Mouse (Mus musculus): ENCODE data around the gene Zfp30.

Gene Zfp30

DNA sequence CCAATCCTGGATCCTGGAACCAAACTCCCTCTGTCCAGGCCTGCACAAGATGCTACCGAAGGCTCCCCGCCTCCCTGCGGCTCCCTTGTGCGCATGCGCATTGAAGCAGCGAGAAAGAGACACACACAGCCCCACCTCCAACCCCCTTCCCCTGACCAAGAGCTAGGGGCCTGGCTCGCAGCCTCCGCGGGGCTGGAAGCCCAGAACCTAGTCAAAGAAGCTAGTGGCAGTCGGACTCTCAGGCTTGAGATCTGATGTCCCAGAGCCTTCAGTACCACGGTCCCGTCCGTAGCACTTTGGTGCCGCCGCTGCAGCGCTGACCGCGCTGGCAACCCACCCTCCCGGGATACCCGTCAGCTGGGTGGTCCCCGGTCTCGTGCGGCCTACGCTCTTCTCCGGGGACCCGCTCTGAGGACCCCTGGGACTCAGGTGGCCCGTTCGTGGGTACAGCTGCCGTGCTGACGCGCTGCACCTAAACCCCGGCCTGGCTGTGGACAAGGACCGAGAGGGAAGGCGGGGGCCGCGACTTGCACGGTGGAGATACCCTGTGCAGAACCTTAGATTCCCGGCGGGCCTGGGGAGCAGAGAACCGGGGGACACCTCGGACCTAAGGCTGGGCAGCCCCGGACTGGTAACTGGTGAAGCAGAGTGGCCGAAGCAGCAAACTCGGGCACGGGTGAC, at the start of gene Zfp30:
Zfp30 (plus strand) TSS at position 128 of the 681 bp plus-strand sequence.
- peak; percentile 81 to 82 for DNase-seq (ENCODE audit: low spot score in 2 of 2)

DNA sequence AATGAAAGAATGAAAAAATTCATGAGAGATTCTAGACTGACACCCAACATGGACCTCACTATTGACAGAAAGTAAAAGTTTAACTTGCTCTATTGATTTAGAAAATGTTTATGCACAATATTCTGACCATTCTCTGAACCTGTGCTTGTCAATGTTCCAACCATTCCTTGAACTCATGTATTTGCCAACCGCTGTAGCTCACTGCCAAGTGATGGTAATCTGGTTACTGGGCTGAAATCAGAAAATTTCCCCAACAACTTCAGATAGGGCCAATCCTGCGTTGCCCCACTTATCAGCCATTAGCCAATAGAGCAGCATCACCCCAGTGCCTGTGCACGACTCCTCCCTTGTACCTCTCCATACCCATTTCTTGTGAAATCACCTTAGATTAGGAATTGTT, 41.5 kb upstream of the Zfp30 start:
- DNase-seq (ENCODE audit: low spot score in 2 of 2), result no peak

DNA sequence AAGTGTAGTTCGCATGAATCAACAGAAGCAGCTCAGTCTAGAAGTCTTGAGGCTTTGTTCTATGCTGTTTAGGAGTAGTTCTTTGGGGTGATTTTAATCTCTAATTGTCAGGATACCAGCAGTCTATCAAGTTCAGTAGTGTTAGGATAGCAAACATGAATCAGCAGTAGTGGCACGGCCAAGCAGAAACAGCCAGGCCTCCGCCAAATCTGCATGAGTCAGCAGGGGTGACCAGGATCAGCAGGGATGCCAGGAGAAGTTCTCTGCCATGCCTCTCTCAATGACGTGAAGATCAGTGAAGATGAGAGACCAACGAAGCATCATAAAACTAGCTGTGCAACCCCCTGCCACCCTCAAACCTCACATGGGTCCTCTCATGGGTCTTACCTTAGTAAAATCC, 23.3 kb upstream of the Zfp30 start:
- DNase-seq (ENCODE audit: low spot score in 2 of 2), result no peak

DNA sequence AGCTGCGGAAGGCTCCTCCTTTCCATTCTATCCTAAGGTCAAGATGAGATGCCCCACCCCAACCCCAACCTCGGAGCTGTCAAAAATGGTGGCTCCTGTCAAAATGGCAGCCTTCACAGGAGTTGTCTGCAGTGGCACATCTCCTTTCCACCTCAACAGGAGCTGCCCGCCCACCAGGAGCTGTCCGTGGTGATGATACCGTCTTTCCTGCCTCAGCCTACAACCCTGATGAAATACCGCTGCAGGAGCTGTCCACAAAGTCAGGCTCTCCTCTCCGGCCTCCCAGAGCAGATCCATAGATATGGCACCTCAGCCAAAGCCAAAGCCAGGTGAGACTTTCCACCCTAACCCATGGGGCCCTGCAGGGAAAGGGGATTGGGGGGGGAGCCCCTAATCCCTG, 19.1 kb upstream of the Zfp30 start:
- no peak for DNase-seq (ENCODE audit: low spot score in 2 of 2)

DNA sequence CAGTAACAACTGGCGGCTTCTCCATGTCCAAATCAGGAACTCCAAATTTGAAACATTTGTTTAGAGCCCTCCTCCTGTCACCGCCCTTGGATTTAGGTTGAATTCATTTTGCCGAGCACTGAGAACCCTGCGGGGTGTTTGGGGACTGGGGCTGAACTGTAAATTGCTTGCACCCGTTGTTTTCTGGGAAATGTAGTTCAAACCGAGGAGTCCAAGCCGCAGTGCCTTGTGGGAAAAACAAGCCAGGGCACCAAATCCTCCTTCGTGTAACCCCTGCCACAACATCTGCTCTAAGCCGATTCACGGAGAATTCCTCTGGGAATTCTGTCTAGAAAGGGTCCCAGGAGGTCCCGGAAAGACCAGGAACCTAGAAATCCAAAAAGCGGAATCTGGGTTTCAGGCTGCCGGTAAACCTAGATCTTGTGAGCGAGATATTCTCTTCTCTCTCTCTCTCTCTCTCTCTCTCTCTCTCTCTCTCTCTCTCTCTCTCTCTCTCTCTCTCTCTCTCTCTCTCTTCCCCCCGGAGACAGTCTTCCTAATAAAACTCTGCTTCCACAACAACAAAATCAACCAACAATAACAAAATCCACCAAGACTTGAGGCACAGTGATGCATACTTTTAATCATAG, 16.6 kb upstream of the Zfp30 start:
- peak; percentile 77 to 83 for DNase-seq (ENCODE audit: low spot score in 2 of 2)

DNA sequence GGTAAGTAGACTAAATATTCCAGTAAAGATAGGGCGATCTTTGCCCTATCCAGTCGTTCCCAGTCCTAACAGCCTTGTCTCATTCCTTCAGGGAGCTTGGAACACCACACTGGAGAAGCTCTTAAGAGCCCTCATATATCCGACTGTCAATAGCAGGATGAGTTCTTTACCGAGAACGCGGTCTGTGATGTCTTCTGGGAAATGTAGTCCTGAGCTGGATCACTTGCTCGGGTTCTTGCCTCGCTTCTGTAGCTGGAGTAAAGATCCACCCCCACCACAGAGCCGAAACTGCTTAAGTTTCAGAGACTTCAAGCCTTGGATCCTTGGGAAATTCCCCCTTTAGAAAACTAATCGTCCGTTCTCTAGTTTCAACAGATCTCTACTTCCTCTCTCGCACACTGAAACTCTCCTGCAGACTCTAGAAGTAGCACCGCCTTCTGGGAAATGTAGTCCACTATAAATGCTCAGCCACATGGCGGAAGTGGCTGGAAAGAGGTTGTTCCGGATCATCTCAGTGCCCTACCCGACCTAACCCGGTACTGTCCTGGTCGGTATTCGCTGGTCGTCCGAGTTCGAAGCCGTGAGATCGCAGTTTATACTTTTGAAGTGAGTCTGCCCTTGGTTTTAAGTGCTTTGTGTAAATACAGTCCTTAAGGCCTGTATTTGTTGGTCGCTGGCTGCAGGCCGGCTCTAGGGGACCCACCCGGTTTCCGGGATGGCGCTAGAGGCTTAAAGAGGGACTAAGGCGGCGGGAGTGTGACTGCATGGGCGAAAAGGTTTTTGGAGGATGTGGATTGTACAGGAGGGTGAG, 15.5 kb upstream of the Zfp30 start, which contains the start of gene Zfp84:
Zfp84 (plus strand) TSS at position 463 of the 811 bp plus-strand sequence.
- DNase-seq (ENCODE audit: low spot score in 2 of 2), result peak; percentile 85 to 93

DNA sequence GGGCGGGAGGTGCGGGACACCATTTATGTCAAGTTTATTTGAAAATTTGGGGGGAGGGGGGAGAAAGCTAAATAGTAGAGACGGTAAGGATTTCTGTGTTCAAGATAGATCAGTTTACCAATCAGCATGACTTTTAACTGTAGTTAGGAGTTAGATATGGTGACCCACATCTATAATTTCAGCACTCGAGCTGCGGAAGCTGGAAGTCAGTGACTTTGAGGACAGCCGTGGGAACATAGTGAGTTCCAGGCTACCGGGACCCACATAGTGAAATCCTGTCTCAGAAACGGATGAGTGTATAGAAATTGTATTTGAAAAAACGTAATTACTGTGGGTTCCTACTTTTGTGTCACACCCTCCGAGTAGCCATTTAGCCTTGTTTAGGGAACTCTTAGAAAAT, 14.8 kb upstream of the Zfp30 start:
- no peak for DNase-seq (ENCODE audit: low spot score in 2 of 2)

DNA sequence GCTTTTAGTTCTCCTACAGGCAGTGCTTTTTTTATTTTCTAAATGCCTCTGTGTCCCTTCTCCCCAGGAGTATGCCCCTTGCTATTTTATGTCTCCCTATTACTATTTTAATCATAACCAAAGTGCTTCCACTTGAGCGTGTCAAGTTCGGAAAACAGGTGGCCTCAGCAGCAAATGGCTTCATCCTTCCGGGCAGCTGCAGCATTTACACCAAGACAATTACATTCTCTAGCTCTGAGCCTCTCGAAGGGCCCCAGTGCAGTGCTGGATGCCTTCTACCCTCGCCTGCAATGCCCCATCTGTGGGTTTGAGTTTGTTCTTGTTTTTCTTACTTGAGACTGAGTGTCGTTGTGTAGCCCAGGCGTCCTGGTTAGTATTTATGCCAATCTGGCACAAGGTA, 10.3 kb upstream of the Zfp30 start:
- no peak for DNase-seq (ENCODE audit: low spot score in 2 of 2)

DNA sequence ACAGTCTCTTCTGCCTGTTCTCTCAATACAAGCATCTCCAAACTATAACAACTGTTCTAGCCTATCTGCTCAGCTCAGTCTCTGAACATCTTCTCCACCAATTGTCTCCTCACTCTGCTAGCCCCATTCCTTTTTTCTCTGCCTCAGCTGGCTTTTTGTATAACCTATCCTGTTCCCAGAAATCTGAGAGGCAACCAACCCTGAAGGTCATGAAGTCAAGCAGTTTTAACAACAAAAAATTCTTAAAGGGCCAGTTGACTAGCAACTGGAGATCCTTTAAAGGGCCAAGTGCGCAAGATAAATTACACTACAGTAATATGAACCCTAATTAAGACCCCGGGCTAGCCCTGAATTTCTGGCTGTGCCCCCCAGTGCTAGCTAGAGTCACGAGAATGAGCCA, 9.4 kb upstream of the Zfp30 start:
- no peak for DNase-seq (ENCODE audit: low spot score in 2 of 2)

DNA sequence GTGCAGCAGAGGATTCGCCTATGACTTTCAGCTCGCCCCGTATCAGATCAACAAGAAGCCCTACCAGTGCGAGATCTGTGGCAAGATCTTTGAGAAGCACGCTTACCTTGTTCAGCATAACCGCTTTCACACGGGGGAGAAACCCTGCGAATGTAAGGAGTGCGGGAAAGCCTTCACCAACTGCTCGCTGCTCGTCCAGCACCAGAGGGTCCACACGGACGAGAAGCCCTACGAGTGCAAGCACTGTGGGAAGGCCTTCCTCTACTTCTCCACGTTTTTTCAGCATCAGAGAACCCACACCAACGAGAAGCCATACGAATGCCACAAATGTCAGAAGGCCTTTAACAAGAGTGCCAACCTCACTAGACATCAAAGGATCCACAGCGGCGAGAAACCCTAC, 7.2 kb upstream of the Zfp30 start:
- DNase-seq (ENCODE audit: low spot score in 2 of 2), result no peak

DNA sequence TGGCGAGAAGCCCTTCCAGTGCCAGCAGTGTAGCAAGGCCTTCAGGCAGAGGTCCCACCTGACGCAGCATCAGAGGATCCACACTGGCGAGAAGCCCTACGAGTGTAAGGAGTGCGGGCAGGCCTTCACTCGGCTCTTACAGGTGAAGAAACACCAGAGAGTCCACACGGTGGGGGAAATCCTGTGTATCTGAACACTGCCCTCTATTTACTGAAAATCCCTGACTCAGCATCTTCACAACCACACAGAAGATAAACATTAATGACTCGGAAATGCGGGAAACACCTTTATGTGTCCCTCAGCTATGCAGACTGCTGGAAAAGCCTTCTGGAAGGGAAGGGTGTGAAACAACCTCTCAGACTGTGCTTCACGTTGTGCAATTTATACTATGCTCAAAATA, 6.4 kb upstream of the Zfp30 start:
- no peak for DNase-seq (ENCODE audit: low spot score in 2 of 2)

DNA sequence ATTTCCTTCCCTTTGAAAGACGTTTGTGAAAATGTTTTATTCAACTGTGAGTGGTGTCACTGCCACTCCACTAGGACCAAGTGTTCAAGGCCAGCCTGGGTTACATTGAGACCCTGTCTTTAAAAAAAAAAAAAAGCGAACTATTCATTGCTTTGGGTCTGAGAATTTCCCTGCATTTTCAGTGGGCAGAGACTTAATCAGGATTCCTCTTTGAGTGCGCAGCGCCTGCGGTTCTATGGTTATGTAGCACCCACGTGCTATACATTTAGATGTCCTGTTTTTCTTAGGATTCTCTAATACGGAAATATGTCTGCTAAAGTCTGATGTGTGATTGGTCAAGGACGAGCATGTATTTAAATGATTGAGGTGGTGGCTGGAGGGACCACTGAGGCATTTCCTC, 1.2 kb downstream of the Zfp30 start:
- DNase-seq (ENCODE audit: low spot score in 2 of 2), result no peak

DNA sequence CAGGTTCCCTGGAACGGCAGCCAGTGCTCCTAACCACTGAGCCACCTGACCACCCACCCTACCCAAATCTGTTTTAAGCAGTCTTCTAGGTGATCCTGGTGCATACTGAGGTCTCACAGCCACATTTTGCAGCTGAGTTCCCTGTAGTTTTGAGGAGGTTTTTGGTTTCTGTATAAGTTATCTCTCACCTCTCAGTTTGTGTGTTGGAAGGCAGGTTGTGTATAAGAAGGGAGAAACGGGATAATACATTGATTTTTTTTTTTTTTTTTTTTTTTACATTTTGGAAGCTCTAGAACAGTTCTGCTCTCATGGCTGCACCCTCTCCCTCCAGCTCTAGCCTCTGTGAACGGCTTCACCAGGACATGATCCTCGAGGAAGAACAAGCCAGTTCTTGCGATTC, 2.1 kb downstream of the Zfp30 start:
- no peak for DNase-seq (ENCODE audit: low spot score in 2 of 2)

DNA sequence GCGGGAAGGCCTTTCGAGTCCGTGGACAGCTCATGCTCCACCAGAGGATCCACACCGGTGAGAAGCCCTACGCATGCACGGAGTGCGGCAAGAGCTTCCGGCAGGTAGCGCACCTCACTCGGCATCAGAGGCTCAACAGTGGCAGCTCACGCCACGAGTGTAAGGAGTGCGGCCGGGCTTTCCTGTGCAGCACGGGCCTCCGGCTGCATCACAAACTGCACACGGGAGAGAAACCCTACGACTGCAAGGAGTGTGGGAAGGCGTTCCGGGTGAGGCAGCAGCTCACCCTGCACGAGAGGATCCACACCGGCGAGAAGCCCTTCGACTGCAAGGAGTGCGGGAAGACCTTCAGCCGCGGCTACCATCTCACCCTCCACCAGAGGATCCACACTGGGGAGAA, 9.1 kb downstream of the Zfp30 start:
- DNase-seq (ENCODE audit: low spot score in 2 of 2), result no peak

DNA sequence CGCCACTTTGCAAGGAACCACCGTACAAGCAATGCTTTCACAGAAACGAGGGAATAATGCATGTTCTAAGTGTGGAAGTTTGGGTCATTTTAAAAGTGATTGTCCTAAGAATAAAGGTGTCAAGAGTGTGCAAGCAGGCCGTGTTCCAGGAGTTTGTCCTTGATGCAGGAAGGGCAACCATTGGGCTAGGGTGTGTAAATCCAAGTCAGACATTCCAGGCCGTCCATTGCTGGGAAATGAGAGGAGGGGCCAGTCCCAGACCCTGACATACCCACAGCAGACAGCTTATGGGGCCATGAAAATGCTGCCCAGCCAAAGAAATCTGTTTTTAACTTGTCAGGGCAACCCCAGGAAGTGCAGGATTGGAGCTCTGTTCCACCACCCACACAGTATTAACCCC, 23.2 kb downstream of the Zfp30 start:
- DNase-seq (ENCODE audit: low spot score in 2 of 2), result no peak

DNA sequence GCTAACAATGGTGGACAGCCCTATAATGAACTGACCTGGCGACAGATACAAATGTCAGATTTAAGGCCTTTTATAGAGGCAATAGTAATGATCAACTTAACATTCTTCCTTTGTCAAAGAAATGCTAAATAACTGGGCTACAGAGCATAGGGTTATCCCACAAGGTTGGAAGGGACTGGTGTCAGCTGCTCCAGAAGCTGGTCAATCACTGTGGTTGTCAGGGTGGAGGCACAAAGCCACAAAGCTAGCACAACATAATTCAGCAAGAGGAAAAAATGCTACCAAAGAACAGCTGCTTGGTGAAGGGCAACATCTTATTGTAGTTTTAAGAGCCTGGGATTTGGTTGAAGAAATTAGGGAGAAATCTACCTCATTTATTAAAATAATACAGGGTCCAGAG, 28.4 kb downstream of the Zfp30 start:
- no peak for DNase-seq (ENCODE audit: low spot score in 2 of 2)

DNA sequence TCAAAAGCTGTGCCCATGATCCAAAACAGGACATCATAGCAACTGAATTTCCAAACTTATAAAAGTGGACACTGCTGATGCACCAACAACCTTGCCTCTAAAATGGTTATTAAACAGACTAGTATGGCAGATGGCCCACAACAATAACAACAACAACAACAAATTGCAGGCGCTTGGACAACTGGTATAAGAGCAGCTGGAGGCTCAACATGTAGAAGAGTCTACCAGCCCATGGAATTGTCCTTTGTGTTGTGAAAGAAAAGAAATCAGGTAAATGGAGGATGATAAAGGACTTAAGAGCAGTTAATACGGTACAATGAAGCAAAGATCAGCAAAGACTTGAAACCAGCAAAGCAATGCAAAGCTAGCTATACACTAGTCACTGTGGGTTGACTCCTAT, 30.6 kb downstream of the Zfp30 start:
- DNase-seq (ENCODE audit: low spot score in 2 of 2), result no peak

DNA sequence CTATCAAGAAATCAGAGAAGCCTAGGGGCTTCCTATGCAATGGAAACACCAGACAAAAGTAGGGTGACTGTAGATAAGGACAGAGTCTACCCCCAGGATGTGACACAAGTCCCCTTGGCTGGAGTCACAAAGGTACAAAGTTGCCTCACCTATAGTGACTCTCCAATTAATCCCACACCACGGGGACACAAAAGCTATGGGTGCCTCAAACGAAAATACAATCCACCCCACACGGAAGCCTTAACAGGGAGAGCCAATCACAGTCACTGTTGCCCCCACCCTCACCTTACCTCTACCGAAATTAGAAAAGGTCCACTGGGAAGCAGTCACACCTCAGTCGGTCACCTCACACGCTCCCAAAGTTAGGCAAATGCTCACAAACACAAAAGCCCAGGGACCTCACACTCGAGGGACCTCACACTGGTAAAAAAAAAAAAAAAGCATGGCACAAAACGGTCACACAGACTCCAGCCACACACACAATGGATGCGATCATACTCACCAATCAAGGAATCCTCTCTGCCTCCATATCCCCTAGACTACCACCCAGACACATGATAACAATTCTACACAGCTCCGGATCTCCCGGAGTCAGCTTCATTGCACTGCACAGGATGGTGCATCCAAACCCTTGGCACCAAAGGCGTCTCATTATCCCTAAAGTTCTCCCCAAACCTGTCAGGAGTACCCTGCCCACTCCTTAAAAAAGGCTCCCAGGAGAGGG, 31.4 kb downstream of the Zfp30 start:
- peak in 1 of 2 experiments; percentile 9 for DNase-seq (ENCODE audit: low spot score in 2 of 2)

DNA sequence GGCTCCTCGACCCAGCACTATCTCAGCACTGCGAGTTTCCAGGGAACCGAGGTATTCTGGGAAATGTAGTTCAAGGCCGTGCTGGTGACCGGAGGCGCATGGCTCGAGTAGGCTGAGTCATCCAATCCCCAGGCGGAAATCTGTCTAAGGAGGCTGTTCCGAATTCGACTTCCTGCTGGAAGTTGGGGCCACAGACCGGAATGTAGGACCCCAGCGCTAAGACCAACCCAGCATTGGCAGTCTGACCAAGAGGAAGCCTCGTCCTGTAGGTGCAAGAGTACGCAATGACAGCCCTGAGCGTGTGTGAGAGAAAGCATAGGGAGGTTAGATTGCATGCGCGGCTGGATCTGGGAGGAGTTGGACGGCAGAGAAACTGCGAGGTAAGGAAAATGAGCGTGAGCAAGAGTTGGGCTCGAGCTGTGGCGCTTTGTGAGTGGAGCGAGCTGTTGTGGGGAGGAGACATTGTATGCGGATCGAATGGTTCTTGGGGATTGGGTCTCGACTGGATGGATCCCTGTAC, 32.2 kb downstream of the Zfp30 start, which contains the start of gene Zfp790:
Zfp790 (plus strand) TSS at position 205 of the 520 bp plus-strand sequence.
- peak; percentile 89 to 94 for DNase-seq (ENCODE audit: low spot score in 2 of 2)

DNA sequence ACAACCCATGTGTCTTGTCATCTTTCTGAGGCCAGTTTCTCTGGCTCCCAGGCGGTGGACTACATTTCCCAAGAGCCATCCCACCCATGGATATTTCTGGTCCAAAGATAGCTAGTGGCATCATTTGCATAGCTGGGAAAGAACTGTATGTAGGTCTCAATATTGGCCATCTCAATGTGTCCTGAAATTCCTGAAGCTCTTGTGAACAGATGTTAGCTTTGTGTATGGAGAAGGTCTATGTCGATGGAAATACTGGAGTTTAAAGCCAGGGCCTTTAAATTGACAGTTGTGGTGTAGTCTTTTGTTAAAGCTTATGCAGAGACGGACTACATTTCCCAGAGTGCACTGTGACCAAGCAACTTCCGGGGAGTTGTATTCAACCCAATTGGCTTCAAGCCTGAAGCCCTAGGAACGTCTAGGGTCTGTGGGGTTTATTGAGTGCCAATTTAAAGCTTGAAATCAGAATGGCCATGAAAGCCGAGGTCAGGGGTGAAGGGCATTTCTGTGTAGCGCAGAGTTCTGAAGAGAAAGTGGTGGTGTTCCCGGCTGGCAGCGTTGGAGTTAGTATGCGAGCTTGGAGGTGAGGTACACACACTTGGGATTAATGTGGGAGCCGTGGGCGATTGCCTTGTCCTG, 34.9 kb downstream of the Zfp30 start:
- DNase-seq (ENCODE audit: low spot score in 2 of 2), result peak; percentile 56 to 80

DNA sequence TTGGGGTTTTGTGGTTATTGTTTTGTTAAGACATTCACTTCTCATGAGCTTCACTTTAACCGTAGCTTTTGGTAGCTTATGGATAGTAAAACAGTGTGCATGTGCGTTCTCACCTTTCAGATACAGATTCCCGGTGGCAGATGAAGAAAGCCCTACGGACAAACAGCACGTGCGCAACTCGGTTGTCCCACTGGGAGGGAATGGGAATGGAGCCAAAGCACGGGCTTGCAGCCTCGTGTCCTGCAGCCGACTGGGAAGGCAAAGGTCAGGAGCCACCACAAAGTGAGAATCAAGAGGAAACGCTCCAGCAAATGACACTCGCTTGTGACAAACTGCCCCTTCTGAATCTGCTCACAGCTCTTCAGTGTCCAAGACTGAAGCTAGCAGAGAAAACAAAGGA, 44.2 kb downstream of the Zfp30 start:
- no peak for DNase-seq (ENCODE audit: low spot score in 2 of 2)

Measured in right cerebral cortex, postnatal 36 days (tissue).